34 mouse cellular contexts compared by ENCODE assay signal in genomic region chr4:21832844-21833243, GRCm38 (mm10). TPM values are rescaled to one million over a fixed set of nuclear protein-coding genes. Genes with fewer than 3 reads are reported as not detected.
DNase-seq lines count a peak whose midpoint lies in the region; ATAC-seq and TF ChIP-seq lines count a peak whose summit lies in the region.
"Had no signal": no experiment of that assay in that cellular context is flagged by ENCODE, and none has a peak within 500 bp of the region (broad histone marks: within the 10 kb centered on the region; RNA-seq: fewer than 3 reads in every experiment).

No protein-coding gene starts in this region.

- peaks cover 22% of the 10 kb centered on the region for H3K36me3 ChIP-seq in liver, embryonic 14.5 days (replicated peaks; ENCODE audit: control insufficient read depth, insufficient read depth, low read depth)
- peaks cover 8% of the 10 kb centered on the region for H3K36me3 ChIP-seq in liver, embryonic 11.5 days (ENCODE audit: control insufficient read depth, insufficient read depth, low read length)
- H3K36me3 ChIP-seq in ES-Bruce4 (ENCODE audit: control insufficient read depth, insufficient read depth, low read length, poor library complexity, severe bottlenecking) = peaks cover 5% of the 10 kb centered on the region
- peaks cover 16% of the 10 kb centered on the region for H3K36me3 ChIP-seq in hindbrain, embryonic 12.5 days
- peaks cover 18% of the 10 kb centered on the region for H3K36me3 ChIP-seq in midbrain, embryonic 14.5 days (ENCODE audit: control insufficient read depth, insufficient read depth, low read length)

- no peaks in the 10 kb centered on the region for H3K9me3 ChIP-seq in liver, embryonic 14.5 days (ENCODE audit: control insufficient read depth, low read length)
- H3K9me3 ChIP-seq in liver, embryonic 11.5 days (ENCODE audit: control insufficient read depth, low read length) = no peaks in the 10 kb centered on the region
- H3K9me3 ChIP-seq in ES-Bruce4 (replicated peaks; ENCODE audit: control insufficient read depth, insufficient read depth, low read length, poor library complexity, severe bottlenecking) = no peaks in the 10 kb centered on the region
- no peaks in the 10 kb centered on the region; the same call in 1 of the 2 replicates for H3K9me3 ChIP-seq in hindbrain, embryonic 12.5 days (replicated peaks)
- no peaks in the 10 kb centered on the region for H3K9me3 ChIP-seq in midbrain, embryonic 14.5 days (ENCODE audit: control insufficient read depth, low read length)
- H3K9me3 ChIP-seq: embryonic facial prominence, embryonic 10.5 days; embryonic facial prominence, embryonic 15.5 days; heart, embryonic 12.5 days had no signal

- H3K9ac ChIP-seq in liver, embryonic 14.5 days (replicated peaks) = no peak overlapping the region
- H3K9ac ChIP-seq in liver, embryonic 11.5 days (ENCODE audit: low read depth, low read length) = no peak overlapping the region
- H3K9ac ChIP-seq in ES-Bruce4 (ENCODE audit: low read depth, poor library complexity, severe bottlenecking) = no peak overlapping the region
- no peak overlapping the region for H3K9ac ChIP-seq in hindbrain, embryonic 12.5 days
- no peak overlapping the region for H3K9ac ChIP-seq in midbrain, embryonic 14.5 days (replicated peaks; ENCODE audit: low read length)
- H3K9ac ChIP-seq: embryonic facial prominence, embryonic 15.5 days; heart, embryonic 12.5 days; hindbrain, embryonic 14.5 days had no signal

- H3K27ac ChIP-seq in liver, embryonic 14.5 days = no peak overlapping the region
- H3K27ac ChIP-seq in liver, embryonic 11.5 days (ENCODE audit: low read depth, low read length) = no peak overlapping the region
- H3K27ac ChIP-seq in ES-Bruce4 (ENCODE audit: insufficient read depth, low read length) = no peak overlapping the region
- H3K27ac ChIP-seq in hindbrain, embryonic 12.5 days = no peak overlapping the region
- no peak overlapping the region for H3K27ac ChIP-seq in midbrain, embryonic 14.5 days (replicated peaks; ENCODE audit: low read depth, low read length)
- H3K27ac ChIP-seq: embryonic facial prominence, embryonic 10.5 days; embryonic facial prominence, embryonic 15.5 days; gastrocnemius, adult 2 months; heart, adult 2 months; hindbrain, embryonic 14.5 days had no signal

- no peak overlapping the region for H3K4me2 ChIP-seq in liver, embryonic 14.5 days (ENCODE audit: low read depth)
- H3K4me2 ChIP-seq in liver, embryonic 11.5 days = no peak overlapping the region
- H3K4me2 ChIP-seq in hindbrain, embryonic 12.5 days (replicated peaks) = no peak overlapping the region
- no peak overlapping the region for H3K4me2 ChIP-seq in midbrain, embryonic 14.5 days (ENCODE audit: low read length)
- H3K4me2 ChIP-seq: embryonic facial prominence, embryonic 15.5 days; heart, embryonic 12.5 days; hindbrain, embryonic 14.5 days had no signal

- 95% methylated on average over 8 of the region's 8 CpGs for WGBS in liver, embryonic 14.5 days (ENCODE audit: insufficient replicate concordance)
- WGBS in liver, embryonic 11.5 days = 95% methylated on average over 8 of the region's 8 CpGs
- WGBS in hindbrain, embryonic 12.5 days = 97% methylated on average over 8 of the region's 8 CpGs
- 94% methylated on average over 8 of the region's 8 CpGs for WGBS in midbrain, embryonic 14.5 days

- TF ChIP-seq EP300 in liver, embryonic 14.5 days (IDR thresholded peaks at IDR 0.05; ENCODE audit: low read depth) = no peak
- no peak for TF ChIP-seq EP300 in ES-Bruce4 (IDR thresholded peaks at IDR 0.05; ENCODE audit: insufficient read depth, low read depth, low read length)

- no peak for ATAC-seq in liver, embryonic 14.5 days (ENCODE audit: insufficient read depth)
- no peak for ATAC-seq in liver, embryonic 11.5 days (replicated peaks; ENCODE audit: low FRiP score)
- ATAC-seq in erythroblast, adult 5-6 weeks (replicated peaks; ENCODE audit: low FRiP score, poor library complexity, severe bottlenecking) = peak; percentile 55; the same call in 1 of the 2 replicates
- no peak for ATAC-seq in hindbrain, embryonic 12.5 days (ENCODE audit: low FRiP score)
- ATAC-seq in midbrain, embryonic 14.5 days (ENCODE audit: low FRiP score, low TSS enrichment) = no peak
- ATAC-seq: forebrain, embryonic 14.5 days; inflammation-experienced regulatory T-cells, adult 6 months; lung, postnatal 0 days; midbrain, embryonic 16.5 days had no signal

- DNase-seq in liver, embryonic 14.5 days (ENCODE audit: low read depth in 3 of 3, low spot score in 3 of 3) = no peak
- no peak for DNase-seq in liver, embryonic 11.5 days (ENCODE audit: low spot score)
- DNase-seq in R1 (ENCODE audit: low read depth, low spot score) = peak; percentile 76
- no peak for DNase-seq in adrenal gland, adult (ENCODE audit: inconsistent age in 2 of 2, low spot score in 1 of 2)
- DNase-seq in midbrain, embryonic 14.5 days = no peak
- DNase-seq: adrenal gland, postnatal 14 days; B cell, adult 2 months; cerebellum, adult 18-20 months; cerebellum, postnatal 14 days; gastrocnemius, adult 2 months; gastrocnemius, postnatal 36 days; heart, adult 2 months; heart, postnatal 4 days; kidney, adult 18-20 months; kidney, postnatal 36 days; layer of hippocampus, postnatal 36 days; left cerebral cortex, postnatal 4 days; lung, adult 18-20 months; lung, postnatal 4 days; right cerebral cortex, postnatal 25 days; spleen, adult 18-20 months; thymus, adult 2 months; thymus, postnatal 4 days had no signal

- TF ChIP-seq CTCF in liver, embryonic 14.5 days (IDR thresholded peaks at IDR 0.05; ENCODE audit: low read depth) = peak; percentile 58
- peak; percentile 75 for TF ChIP-seq CTCF in ES-Bruce4 (IDR thresholded peaks at IDR 0.05; ENCODE audit: low read depth, low read length)

- no peak overlapping the region for H3K4me3 ChIP-seq in liver, embryonic 14.5 days (ENCODE audit: insufficient read depth in 1 of 2, low read depth in 2 of 2, low read length in 2 of 2)
- no peak overlapping the region for H3K4me3 ChIP-seq in liver, embryonic 11.5 days (ENCODE audit: low read depth, low read length)
- no peak overlapping the region for H3K4me3 ChIP-seq in ES-Bruce4 (ENCODE audit: low read depth, low read length)
- H3K4me3 ChIP-seq in hindbrain, embryonic 12.5 days = no peak overlapping the region
- H3K4me3 ChIP-seq in midbrain, embryonic 14.5 days (replicated peaks; ENCODE audit: low read depth, low read length) = no peak overlapping the region
- H3K4me3 ChIP-seq: embryonic facial prominence, embryonic 10.5 days; embryonic facial prominence, embryonic 15.5 days; gastrocnemius, adult 2 months; heart, adult 2 months; heart, embryonic 12.5 days had no signal

- no peaks in the 10 kb centered on the region for H3K4me1 ChIP-seq in liver, embryonic 14.5 days (replicated peaks; ENCODE audit: control insufficient read depth in 2 of 2, insufficient read depth in 2 of 2, low read length in 1 of 2)
- H3K4me1 ChIP-seq in liver, embryonic 11.5 days (replicated peaks; ENCODE audit: control insufficient read depth, insufficient read depth, low read length) = no peaks in the 10 kb centered on the region
- H3K4me1 ChIP-seq in ES-Bruce4 (ENCODE audit: control insufficient read depth, insufficient read depth, low read length) = no peaks in the 10 kb centered on the region
- no peaks in the 10 kb centered on the region for H3K4me1 ChIP-seq in hindbrain, embryonic 12.5 days
- no peaks in the 10 kb centered on the region for H3K4me1 ChIP-seq in midbrain, embryonic 14.5 days (ENCODE audit: control insufficient read depth, insufficient read depth, low read length)
- H3K4me1 ChIP-seq: embryonic facial prominence, embryonic 10.5 days; embryonic facial prominence, embryonic 15.5 days; heart, embryonic 12.5 days had no signal

- no peaks in the 10 kb centered on the region for H3K27me3 ChIP-seq in liver, embryonic 14.5 days (ENCODE audit: control insufficient read depth, insufficient read depth, low read length)
- no peaks in the 10 kb centered on the region for H3K27me3 ChIP-seq in liver, embryonic 11.5 days (replicated peaks; ENCODE audit: control insufficient read depth, insufficient read depth, low read length)
- no peaks in the 10 kb centered on the region for H3K27me3 ChIP-seq in ES-Bruce4 (ENCODE audit: control insufficient read depth, insufficient read depth, low read length, poor library complexity, severe bottlenecking)
- no peaks in the 10 kb centered on the region for H3K27me3 ChIP-seq in hindbrain, embryonic 12.5 days
- no peaks in the 10 kb centered on the region for H3K27me3 ChIP-seq in midbrain, embryonic 14.5 days (ENCODE audit: control insufficient read depth, insufficient read depth, low read length)
- H3K27me3 ChIP-seq: embryonic facial prominence, embryonic 15.5 days; heart, embryonic 12.5 days had no signal

- TF ChIP-seq POLR2A in ES-Bruce4 (IDR thresholded peaks at IDR 0.05; ENCODE audit: insufficient read depth, low read length) = no peak

RNA-seq across cellular contexts. Expression of gene Pnisr, which starts 14.5 kb away (rescaled TPM):
- 44.2 and 50.6 TPM in 2 replicates for polyA plus RNA-seq in liver, embryonic 14.5 days (2012; rRNA removed)
- polyA plus RNA-seq in liver, embryonic 14.5 days (2014; fragmentation: Nextera tagmentation; extraction: Ambion mirVana) = 29.0 and 34.5 TPM in 2 replicates
- 84.9 and 101 TPM in 2 replicates for polyA plus RNA-seq in liver, embryonic 11.5 days (2014; fragmentation: Nextera tagmentation; extraction: Ambion mirVana)
- polyA plus RNA-seq in ES-Bruce4 (2011; ENCODE audit: insufficient read depth, insufficient read length, low read depth, missing spikeins) = 265 and 267 TPM in 2 replicates
- 228 and 240 TPM in 2 replicates for total RNA-seq in erythroblast, adult 5-6 weeks (2015; ENCODE audit: low replicate concordance)
- 168 and 259 TPM in 2 replicates for total RNA-seq in erythroblast, adult 5-6 weeks (2017; ENCODE audit: low replicate concordance)
- polyA plus RNA-seq in hindbrain, embryonic 12.5 days (2016; fragmentation: Nextera tagmentation; extraction: Ambion mirVana) = 202 and 236 TPM in 2 replicates
- polyA plus RNA-seq in midbrain, embryonic 14.5 days (2014; fragmentation: Nextera tagmentation; extraction: Ambion mirVana) = 191 and 200 TPM in 2 replicates

RNA-seq across cellular contexts. Expression of gene Coq3, which starts 46.6 kb away (rescaled TPM):
- polyA plus RNA-seq in liver, embryonic 14.5 days (2012; rRNA removed) = 2.6 and 3.8 TPM in 2 replicates
- 8.8 and 9.4 TPM in 2 replicates for polyA plus RNA-seq in liver, embryonic 14.5 days (2014; fragmentation: Nextera tagmentation; extraction: Ambion mirVana)
- polyA plus RNA-seq in liver, embryonic 11.5 days (2014; fragmentation: Nextera tagmentation; extraction: Ambion mirVana) = 18.9 and 20.6 TPM in 2 replicates
- polyA plus RNA-seq in ES-Bruce4 (2011; ENCODE audit: insufficient read depth, insufficient read length, low read depth, missing spikeins) = 19.2 and 20.7 TPM in 2 replicates
- 0.84 and 2.1 TPM in 2 replicates for total RNA-seq in erythroblast, adult 5-6 weeks (2015; ENCODE audit: low replicate concordance)
- 2.6 and 3.5 TPM in 2 replicates for total RNA-seq in erythroblast, adult 5-6 weeks (2017; ENCODE audit: low replicate concordance)
- polyA plus RNA-seq in hindbrain, embryonic 12.5 days (2016; fragmentation: Nextera tagmentation; extraction: Ambion mirVana) = 11.0 and 11.3 TPM in 2 replicates
- polyA plus RNA-seq in midbrain, embryonic 14.5 days (2014; fragmentation: Nextera tagmentation; extraction: Ambion mirVana) = 13.8 and 14.3 TPM in 2 replicates
